ENCODE assay signal across 8 mouse cellular contexts in the genomic region with DNA sequence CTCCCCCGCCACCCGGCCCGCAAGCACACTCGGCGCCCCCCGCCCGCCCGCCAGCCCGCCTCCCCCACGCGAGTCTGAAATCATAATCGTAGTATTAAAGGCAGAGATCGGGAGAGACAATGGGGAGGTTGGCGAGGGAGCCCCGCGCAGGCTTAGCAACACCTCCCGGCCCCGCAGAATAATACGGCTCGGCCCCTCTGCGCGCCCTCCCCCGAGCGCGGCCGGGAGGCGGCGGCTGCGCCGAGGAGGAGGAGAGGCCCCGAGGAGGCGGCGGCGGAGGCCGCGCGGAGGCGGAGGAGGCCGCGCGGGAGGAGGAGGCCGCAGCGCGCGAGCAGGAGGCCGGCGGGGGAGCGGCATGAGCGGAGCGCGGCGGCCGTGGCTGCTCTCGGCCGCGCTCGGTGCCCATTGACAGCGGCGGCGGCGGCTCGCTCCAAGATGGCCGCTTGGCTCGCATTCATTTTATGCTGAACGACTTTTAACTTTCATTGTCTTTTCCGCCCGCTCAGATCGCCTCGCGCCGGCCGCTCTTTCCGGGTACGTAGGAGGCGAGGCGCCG. TPM values are rescaled to one million over a fixed set of nuclear protein-coding genes. Genes with fewer than 3 reads are reported as not detected.
DNase-seq lines count a peak whose midpoint lies in the region; ATAC-seq and TF ChIP-seq lines count a peak whose summit lies in the region.

TSS of gene Bmi1 (plus strand) at position 83 of the 556 bp plus-strand sequence.

- intact Hi-C loops in heart, postnatal 10 days (cut with DNase I) = loop anchor here (2.0 to 5.0 kb wide), 5 partner anchors 90 to 630 kb away; partner anchors contain the start of genes Dnajc1 and Skida1

- peak within 1 kb of the TSS; percentile 70 to 98 for H3K4me3 ChIP-seq in ES-E14 (ENCODE audit: insufficient read depth in 1 of 2, low read depth in 1 of 2, low read length in 2 of 2, poor library complexity in 1 of 2, severe bottlenecking in 1 of 2)
- H3K4me3 ChIP-seq in forebrain, embryonic 15.5 days = peak within 1 kb of the TSS; percentile 70
- peak within 1 kb of the TSS; percentile 75 for H3K4me3 ChIP-seq in neural tube, embryonic 15.5 days (replicated peaks)

- H3K4me2 ChIP-seq in forebrain, embryonic 15.5 days (replicated peaks) = peak within 1 kb of the TSS; percentile 84
- H3K4me2 ChIP-seq in neural tube, embryonic 15.5 days = peak within 1 kb of the TSS; percentile 85

- no peaks in the 10 kb centered on the region for H3K9me3 ChIP-seq in ES-E14 (ENCODE audit: control insufficient read depth, insufficient read depth, low read depth, low read length)
- no peaks in the 10 kb centered on the region for H3K9me3 ChIP-seq in forebrain, embryonic 15.5 days
- H3K9me3 ChIP-seq in neural tube, embryonic 15.5 days (replicated peaks) = no peaks in the 10 kb centered on the region

- ATAC-seq in cerebellum, adult (ENCODE audit: insufficient number of reproducible peaks, low FRiP score, low TSS enrichment) = peak; percentile 49
- peak; percentile 77 for ATAC-seq in forebrain, embryonic 15.5 days (replicated peaks)
- ATAC-seq in neural tube, embryonic 15.5 days (ENCODE audit: low FRiP score) = peak; percentile 66

- in situ Hi-C loops in ES-E14 (cut with MboI; ENCODE audit: low sequenced_read_pairs in 2 of 2, unreplicated experiment in 2 of 2) = loop anchor here in 1 of 2 experiments (5.0 kb wide), 1 partner anchor 640 kb away; the partner anchor contains the start of gene A930004D18Rik

- no peaks in the 10 kb centered on the region for H3K4me1 ChIP-seq in ES-E14 (ENCODE audit: control insufficient read depth in 2 of 2, insufficient read depth in 2 of 2, low read length in 2 of 2, poor library complexity in 1 of 2)
- peaks cover 52% of the 10 kb centered on the region for H3K4me1 ChIP-seq in forebrain, embryonic 15.5 days
- H3K4me1 ChIP-seq in neural tube, embryonic 15.5 days = peaks cover 46% of the 10 kb centered on the region

- H3K27me3 ChIP-seq in forebrain, embryonic 15.5 days = peaks cover 23% of the 10 kb centered on the region
- H3K27me3 ChIP-seq in neural tube, embryonic 15.5 days (replicated peaks) = peaks cover 19% of the 10 kb centered on the region

- under 1% methylated on average over 51 of the region's 77 CpGs for WGBS in forebrain, embryonic 15.5 days
- 2% methylated on average over 56 of the region's 77 CpGs for WGBS in neural tube, embryonic 15.5 days

- H3K36me3 ChIP-seq in ES-E14 (ENCODE audit: control insufficient read depth, insufficient read depth, low read length, poor library complexity, severe bottlenecking) = no peaks in the 10 kb centered on the region
- 0 out of 2 replicates have a peak, but pooled peaks cover under 1% of the 10 kb centered on the region for H3K36me3 ChIP-seq in forebrain, embryonic 15.5 days
- no peaks in the 10 kb centered on the region for H3K36me3 ChIP-seq in neural tube, embryonic 15.5 days

- no peak within 1 kb of the TSS for H3K27ac ChIP-seq in ES-E14 (ENCODE audit: insufficient read depth, low read depth, low read length, poor library complexity, severe bottlenecking)
- peak within 1 kb of the TSS; percentile 99 for H3K27ac ChIP-seq in forebrain, embryonic 15.5 days (replicated peaks)
- H3K27ac ChIP-seq in neural tube, embryonic 15.5 days (replicated peaks) = peak within 1 kb of the TSS; percentile 96

- H3K9ac ChIP-seq in ES-E14 (ENCODE audit: insufficient read depth, low read depth, low read length, poor library complexity, severe bottlenecking) = peak within 1 kb of the TSS; percentile 88
- H3K9ac ChIP-seq in forebrain, embryonic 15.5 days (replicated peaks) = peak within 1 kb of the TSS; percentile 99
- H3K9ac ChIP-seq in neural tube, embryonic 15.5 days (replicated peaks) = peak within 1 kb of the TSS; percentile 93

- DNase-seq in ES-E14 (ENCODE audit: low read depth, low spot score) = no peak
- peak; percentile 78 to 82 for DNase-seq in heart, postnatal 10 days
- peak; percentile 66 to 80 for DNase-seq in kidney, postnatal 36 days
- DNase-seq in lung, adult 18-20 months = peak; percentile 66 to 73
- peak; percentile 68 for DNase-seq in thymus, postnatal 14 days

TF ChIP-seq in ES-E14, 5 proteins besides CTCF, POLR2A, EP300 and RAD21:
- TF ChIP-seq ZNF384 (IDR thresholded peaks at IDR 0.05; ENCODE audit: low read depth, low read length) (no peak), CHD2 (IDR thresholded peaks at IDR 0.05; ENCODE audit: low read depth, low read length) (no peak), HCFC1 (IDR thresholded peaks at IDR 0.05; ENCODE audit: borderline replicate concordance, insufficient read depth, low read length) (no peak), MAFK (IDR thresholded peaks at IDR 0.05; ENCODE audit: insufficient read depth, low read depth, low read length) (no peak), ZC3H11A (IDR thresholded peaks at IDR 0.05; ENCODE audit: borderline replicate concordance, low read depth, low read length) (no peak)

RNA-seq across cellular contexts. Expression of gene Bmi1, which starts in this region (rescaled TPM):
- total RNA-seq in ES-E14 (2012; rRNA removed) = 9.8 and 13.6 TPM in 2 replicates
- polyA plus RNA-seq in forebrain, embryonic 15.5 days (2015; fragmentation: Nextera tagmentation; extraction: Ambion mirVana) = 38.0 and 39.8 TPM in 2 replicates
- 10 to 100 TPM; 66.4 to 70.2 TPM for total RNA-seq in heart, postnatal 10 days (2021)
- 18.1 and 19.8 TPM in 2 replicates for polyA plus RNA-seq in neural tube, embryonic 15.5 days (2015; fragmentation: Nextera tagmentation; extraction: Ambion mirVana)
